Mouse (Mus musculus): ENCODE results near the gene Cep170.

- TF ChIP-seq POLR2A (IDR thresholded peaks at IDR 0.05; ENCODE audit: borderline replicate concordance, control insufficient read depth, low read depth, low read length) (no peak), CTCF (IDR thresholded peaks at IDR 0.05; ENCODE audit: control insufficient read depth, insufficient read depth, low read length) (no peak)
These were observed 51.6 kb downstream of the Cep170 start for GRCm38 (mm10) chr1:176762295-176762694.

Data from bone marrow, adult 2 months (tissue).